Mouse (Mus musculus) kidney, embryonic 15.5 days (tissue): ENCODE measurements around the gene Trpm3. TPM values are rescaled to one million over a fixed set of nuclear protein-coding genes. Genes with fewer than 3 reads are reported as not detected.

ENCODE experiments used
- ATAC-seq: fragments of 200-750 bp; cut with Nextera tagmentation; replicated peaks from 2 replicates; pipeline ENCODE4 v1.8.0; 2017; ENCODE audit warnings: moderate TSS enrichment; ENCODE audit not compliant: low FRiP score
- H3K27ac ChIP-seq: fragments of 300-500 bp; sonication (generic); 2 replicates; pipeline ENCODE4 v1.5.1; 2015; ENCODE audit warnings: mild to moderate bottlenecking, inconsistent platforms
- H3K27me3 ChIP-seq: fragments of 300-500 bp; sonication (generic); 2 replicates; pipeline ENCODE4 v1.6.1; 2015; ENCODE audit warnings: inconsistent platforms
- H3K36me3 ChIP-seq: fragments of 300-500 bp; sonication (generic); 2 replicates; pipeline ENCODE4 v1.6.1; 2015; ENCODE audit warnings: inconsistent platforms
- H3K4me1 ChIP-seq: fragments of 300-500 bp; sonication (generic); 2 replicates; pipeline ENCODE4 v1.6.1; 2015; ENCODE audit warnings: inconsistent platforms
- H3K4me2 ChIP-seq: fragments of 300-500 bp; sonication (generic); 2 replicates; pipeline ENCODE4 v1.6.1; 2015; ENCODE audit warnings: moderate library complexity, mild to moderate bottlenecking, inconsistent platforms
- H3K4me3 ChIP-seq: fragments of 300-500 bp; sonication (generic); replicated peaks from 2 replicates; pipeline ENCODE4 v1.5.1; 2015; ENCODE audit warnings: mild to moderate bottlenecking, inconsistent platforms
- H3K9ac ChIP-seq: fragments of 300-500 bp; sonication (generic); 2 replicates; pipeline ENCODE4 v1.6.1; 2015; ENCODE audit warnings: mild to moderate bottlenecking, inconsistent platforms
- H3K9me3 ChIP-seq: fragments of 300-500 bp; sonication (generic); replicated peaks from 2 replicates; pipeline ENCODE4 v1.6.1; 2016; ENCODE audit warnings: inconsistent platforms
- WGBS: fragments of 180-500 bp; shearing (Covaris S2); methylation state at CpG from one replicate; pipeline ENCODE4 v1.1.7; 2015; ENCODE audit warnings: mixed read lengths; 5-methylcytosine and 5-hydroxymethylcytosine counted together
- polyA plus RNA-seq: library from polyadenylated mRNA; unstranded; fragments of >200 nt; fragmentation: Nextera tagmentation; extraction: Ambion mirVana; gene quantifications from 2 replicates; pipeline ENCODE4 v1.2.1, GENCODE M21; 2015

The Trpm3 gene
- polyA plus RNA-seq, 1 experiment from 2014 or later: 3.5 TPM

DNA sequence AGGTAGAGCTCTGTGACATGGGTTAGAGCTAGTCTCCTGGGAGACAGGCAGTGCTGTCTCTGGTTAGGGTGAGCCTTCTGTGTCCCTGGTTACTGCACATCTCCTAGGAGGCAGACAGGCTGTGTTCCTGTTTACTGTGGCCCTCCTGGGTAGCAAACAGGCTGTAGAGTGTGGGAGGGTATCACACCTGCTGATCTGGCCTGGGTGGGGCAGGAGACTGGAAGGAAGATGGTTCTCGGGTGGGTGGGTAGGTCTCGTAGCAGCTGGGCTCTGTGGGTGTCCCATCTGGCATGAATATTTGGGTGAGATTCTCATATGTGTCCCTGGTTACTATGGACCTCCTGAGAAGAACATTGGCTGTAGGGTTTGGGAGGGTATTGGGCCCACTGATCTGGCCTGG, 658.1 kb downstream of the Trpm3 start:
- 98% methylated on average over 2 of the region's 2 CpGs for WGBS
- Histone ChIP-seq H3K27me3 (no peaks in the 10 kb centered on the region), H3K9ac (no peak overlapping the region), H3K9me3 (no peaks in the 10 kb centered on the region), H3K4me3 (no peak overlapping the region), H3K4me1 (no peaks in the 10 kb centered on the region), H3K4me2 (no peak overlapping the region), H3K27ac (no peak overlapping the region), H3K36me3 (no peaks in the 10 kb centered on the region)
- no peak for ATAC-seq

DNA sequence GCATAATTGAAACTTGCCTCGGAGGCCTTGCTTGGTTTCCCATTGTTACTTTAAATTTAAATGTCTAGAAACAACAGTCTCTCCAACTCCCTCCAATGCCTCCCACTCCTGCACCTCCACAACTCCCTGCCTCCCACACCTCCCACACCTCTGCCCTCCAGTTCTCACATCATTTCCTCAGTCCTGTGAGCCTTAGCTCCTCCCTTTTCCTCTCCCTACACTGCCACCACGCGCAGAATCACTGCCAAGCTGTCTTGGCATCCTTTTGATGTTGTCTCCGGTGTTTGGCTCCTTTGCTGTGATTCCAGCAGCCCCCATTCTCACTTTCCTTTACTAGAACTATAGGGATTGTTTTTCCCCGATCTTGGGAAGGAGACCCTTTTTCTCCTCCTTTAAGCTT, 661.6 kb downstream of the Trpm3 start:
- Histone ChIP-seq H3K4me2 (no peak overlapping the region), H3K27me3 (no peaks in the 10 kb centered on the region), H3K36me3 (no peaks in the 10 kb centered on the region), H3K4me1 (no peaks in the 10 kb centered on the region), H3K9ac (no peak overlapping the region), H3K27ac (no peak overlapping the region), H3K4me3 (no peak overlapping the region), H3K9me3 (no peaks in the 10 kb centered on the region)
- 7% methylated on average over 5 of the region's 5 CpGs for WGBS
- peak; percentile 95 for ATAC-seq

DNA sequence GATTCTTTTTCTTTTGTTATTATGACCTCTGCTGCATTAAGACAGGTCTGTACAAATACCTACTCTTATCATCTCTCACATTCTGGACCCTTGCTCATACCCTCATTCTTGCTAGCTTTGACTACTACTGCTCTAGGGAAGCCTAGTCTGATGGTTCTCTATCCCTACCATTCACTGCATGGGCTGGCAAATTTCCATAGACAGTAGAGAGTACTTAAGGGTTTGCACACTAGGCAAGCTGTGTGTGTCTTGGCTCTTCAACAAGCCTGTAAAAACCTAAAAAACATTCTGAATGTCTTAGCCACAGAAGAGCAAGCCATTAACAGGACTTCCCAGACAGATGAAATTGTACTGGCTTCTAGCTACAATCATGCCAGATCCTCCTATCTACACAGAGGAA, 664.5 kb downstream of the Trpm3 start:
- Histone ChIP-seq H3K9me3 (no peaks in the 10 kb centered on the region), H3K4me3 (no peak overlapping the region), H3K36me3 (no peaks in the 10 kb centered on the region), H3K27ac (no peak overlapping the region), H3K4me2 (no peak overlapping the region), H3K4me1 (no peaks in the 10 kb centered on the region), H3K27me3 (no peaks in the 10 kb centered on the region), H3K9ac (no peak overlapping the region)
- ATAC-seq: no peak

DNA sequence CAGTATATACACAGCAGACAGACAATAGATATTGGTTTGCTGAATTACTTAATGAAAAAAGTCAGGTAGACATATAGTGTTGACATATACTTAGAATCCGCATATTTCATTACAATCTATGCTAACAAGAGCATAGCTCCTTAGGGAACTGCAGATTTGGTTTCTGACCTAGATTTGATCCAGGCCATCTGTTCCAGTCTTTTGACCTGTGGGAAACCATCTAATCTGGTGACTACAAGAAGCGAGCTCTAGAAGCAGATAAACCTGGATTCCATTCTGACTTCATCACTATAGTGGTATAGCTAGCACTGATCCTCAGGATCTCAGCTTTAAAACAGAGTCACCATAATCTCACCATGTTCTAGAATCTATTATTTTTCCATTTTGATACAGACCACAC, 665.5 kb downstream of the Trpm3 start:
- ATAC-seq: no peak
- H3K36me3 ChIP-seq: no peaks in the 10 kb centered on the region
- no peak overlapping the region for H3K27ac ChIP-seq
- no peaks in the 10 kb centered on the region for H3K9me3 ChIP-seq
- no peak overlapping the region for H3K4me3 ChIP-seq
- H3K27me3 ChIP-seq: no peaks in the 10 kb centered on the region
- 75% methylated on average over 2 of the region's 2 CpGs for WGBS
- no peak overlapping the region for H3K9ac ChIP-seq
- H3K4me2 ChIP-seq: no peak overlapping the region
- no peaks in the 10 kb centered on the region for H3K4me1 ChIP-seq

DNA sequence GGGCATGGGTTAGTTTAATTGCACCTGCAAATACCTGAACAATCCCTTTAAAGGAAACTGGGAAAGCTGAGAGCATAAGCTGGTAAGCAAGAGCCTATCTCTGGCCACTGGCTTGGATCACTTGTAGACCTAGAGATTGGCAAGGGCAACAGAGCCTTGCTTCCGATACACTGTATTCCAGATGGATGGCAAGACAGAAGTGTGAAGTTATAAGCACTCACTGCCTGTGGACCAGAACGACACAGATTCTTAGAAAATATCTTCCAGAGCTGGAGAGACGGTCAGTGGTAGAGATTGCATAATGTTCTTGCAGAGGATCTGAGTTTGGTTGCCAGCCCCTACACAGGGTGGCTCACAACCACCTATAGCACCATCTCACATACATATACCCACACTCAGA, 671.4 kb downstream of the Trpm3 start:
- H3K9ac ChIP-seq: no peak overlapping the region
- H3K27ac ChIP-seq: no peak overlapping the region
- WGBS: 90% methylated on average over 3 of the region's 3 CpGs
- no peaks in the 10 kb centered on the region for H3K36me3 ChIP-seq
- H3K4me1 ChIP-seq: no peaks in the 10 kb centered on the region
- H3K27me3 ChIP-seq: no peaks in the 10 kb centered on the region
- no peak overlapping the region for H3K4me2 ChIP-seq
- no peaks in the 10 kb centered on the region; the same call in 1 of the 2 replicates for H3K9me3 ChIP-seq
- no peak overlapping the region for H3K4me3 ChIP-seq
- no peak for ATAC-seq

DNA sequence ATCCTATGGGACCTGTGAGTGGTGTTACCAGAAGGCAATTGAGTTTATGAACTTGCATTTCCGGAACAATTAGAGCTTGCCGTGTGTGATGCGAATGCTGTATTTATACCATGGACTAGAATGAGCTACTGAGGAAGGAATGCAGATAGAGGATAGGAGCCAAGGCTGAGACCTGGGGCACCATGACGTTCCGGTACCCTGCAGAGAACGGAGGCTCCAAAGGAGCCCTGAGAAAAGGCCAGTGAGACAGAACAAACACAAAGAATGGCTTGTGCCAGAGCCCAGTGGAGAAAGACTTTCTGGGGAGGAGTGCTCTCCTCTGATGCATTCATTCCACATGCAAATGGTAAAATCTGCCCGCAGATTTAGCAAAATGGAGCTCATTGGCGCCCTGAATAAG, 682.9 kb downstream of the Trpm3 start:
- no peak for ATAC-seq
- 87% methylated on average over 8 of the region's 8 CpGs for WGBS
- Histone ChIP-seq H3K36me3 (no peaks in the 10 kb centered on the region), H3K4me3 (no peak overlapping the region), H3K4me2 (no peak overlapping the region), H3K27ac (no peak overlapping the region), H3K27me3 (no peaks in the 10 kb centered on the region), H3K9me3 (no peaks in the 10 kb centered on the region), H3K9ac (no peak overlapping the region), H3K4me1 (no peaks in the 10 kb centered on the region)

GRCm38 (mm10) chr19:22823491-22823981, 684.7 kb downstream of the Trpm3 start:
- H3K27me3 ChIP-seq: no peaks in the 10 kb centered on the region
- H3K9me3 ChIP-seq: no peaks in the 10 kb centered on the region
- H3K9ac ChIP-seq: no peak overlapping the region
- WGBS: 72% methylated on average over 9 of the region's 9 CpGs
- H3K36me3 ChIP-seq: no peaks in the 10 kb centered on the region
- no peaks in the 10 kb centered on the region for H3K4me1 ChIP-seq
- ATAC-seq: no peak
- H3K27ac ChIP-seq: no peak overlapping the region
- no peak overlapping the region for H3K4me2 ChIP-seq
- no peak overlapping the region for H3K4me3 ChIP-seq

- 29% methylated on average over 1 of the region's 1 CpGs for WGBS
- no peaks in the 10 kb centered on the region for H3K9me3 ChIP-seq
- H3K4me2 ChIP-seq: no peak overlapping the region
- H3K4me1 ChIP-seq: no peaks in the 10 kb centered on the region
- H3K9ac ChIP-seq: no peak overlapping the region
- no peaks in the 10 kb centered on the region for H3K36me3 ChIP-seq
- no peak; the same call in 1 of the 2 replicates for ATAC-seq
- no peaks in the 10 kb centered on the region for H3K27me3 ChIP-seq
- no peak overlapping the region for H3K27ac ChIP-seq
- no peak overlapping the region for H3K4me3 ChIP-seq
Measured at GRCm38 (mm10) chr19:22825812-22826211, 687.0 kb downstream of the Trpm3 start.

- no peaks in the 10 kb centered on the region for H3K36me3 ChIP-seq
- ATAC-seq: no peak
- no peak overlapping the region for H3K4me3 ChIP-seq
- H3K4me2 ChIP-seq: no peak overlapping the region
- no peaks in the 10 kb centered on the region for H3K27me3 ChIP-seq
- H3K4me1 ChIP-seq: no peaks in the 10 kb centered on the region
- WGBS: 84% methylated on average over 2 of the region's 2 CpGs
- no peak overlapping the region for H3K9ac ChIP-seq
- no peaks in the 10 kb centered on the region for H3K9me3 ChIP-seq
- H3K27ac ChIP-seq: no peak overlapping the region
Measured at GRCm38 (mm10) chr19:22828198-22828742, 689.4 kb downstream of the Trpm3 start.

DNA sequence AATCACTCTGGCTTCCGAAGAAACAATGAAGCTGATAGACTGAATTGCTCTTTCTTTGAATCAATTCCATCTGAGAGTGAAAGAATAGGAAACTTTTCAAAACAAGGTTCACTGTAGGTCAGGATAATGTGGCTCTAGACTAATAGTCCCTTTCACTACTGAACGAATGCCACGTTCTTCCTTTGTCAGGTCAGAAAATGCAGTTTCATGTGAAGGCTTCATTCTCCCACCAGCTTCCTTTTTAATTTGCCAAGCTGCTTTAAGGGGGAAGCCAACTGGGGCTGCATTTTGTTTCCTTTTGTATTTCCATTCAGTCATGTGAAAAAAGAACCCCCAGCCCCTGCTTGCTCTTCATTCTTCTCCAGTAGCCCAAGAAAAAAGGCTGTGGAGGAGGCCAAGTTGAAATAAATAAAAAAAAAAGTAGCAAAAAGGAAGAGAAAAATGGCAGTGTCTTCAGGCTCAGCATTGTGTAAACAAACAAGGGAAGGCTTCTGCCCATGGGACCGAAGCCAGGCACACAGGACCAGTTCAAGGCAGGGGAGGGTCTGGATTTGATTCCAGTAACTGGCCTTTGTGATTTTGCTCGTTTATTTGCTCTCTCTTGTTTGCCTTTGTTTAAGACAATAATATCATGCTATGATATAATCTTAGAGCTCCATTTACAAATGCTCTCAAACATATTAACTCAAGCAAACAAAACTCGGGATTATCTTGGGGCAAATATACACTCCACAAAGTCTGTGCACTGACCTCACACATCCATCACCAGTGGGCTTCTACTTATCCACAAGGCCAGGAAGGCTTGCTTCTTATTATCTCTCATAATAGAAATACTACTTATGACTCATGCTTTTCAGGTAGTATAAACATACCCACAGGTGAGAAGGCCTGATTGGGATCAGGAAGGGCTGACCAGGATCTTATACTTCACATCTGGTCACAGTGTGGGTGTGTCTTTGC, 702.5 kb downstream of the Trpm3 start:
- Histone ChIP-seq H3K27me3 (no peaks in the 10 kb centered on the region), H3K36me3 (no peaks in the 10 kb centered on the region), H3K4me2 (no peak overlapping the region), H3K4me1 (no peaks in the 10 kb centered on the region), H3K9me3 (no peaks in the 10 kb centered on the region), H3K9ac (no peak overlapping the region), H3K4me3 (no peak overlapping the region), H3K27ac (no peak overlapping the region)
- 72% methylated on average over 6 of the region's 6 CpGs for WGBS
- ATAC-seq: no peak

GRCm38 (mm10) chr19:22842697-22843096, 703.9 kb downstream of the Trpm3 start:
- Histone ChIP-seq H3K9me3 (no peaks in the 10 kb centered on the region), H3K4me3 (no peak overlapping the region), H3K36me3 (no peaks in the 10 kb centered on the region), H3K4me1 (no peaks in the 10 kb centered on the region), H3K27ac (no peak overlapping the region), H3K27me3 (no peaks in the 10 kb centered on the region), H3K9ac (no peak overlapping the region), H3K4me2 (no peak overlapping the region)
- ATAC-seq: no peak
- WGBS: 77% methylated on average over 2 of the region's 2 CpGs

- WGBS: 73% methylated on average over 12 of the region's 12 CpGs
- H3K4me2 ChIP-seq: no peak overlapping the region
- no peaks in the 10 kb centered on the region for H3K27me3 ChIP-seq
Measured at GRCm38 (mm10) chr19:22847696-22848095, 708.9 kb downstream of the Trpm3 start.

More at GRCm38 (mm10) chr19:22847696-22848095, 708.9 kb downstream of the Trpm3 start:
- Histone ChIP-seq H3K4me3 (no peak overlapping the region), H3K4me1 (0 out of 2 replicates have a peak, but pooled peaks cover 3% of the 10 kb centered on the region), H3K9me3 (no peaks in the 10 kb centered on the region), H3K27ac (no peak overlapping the region), H3K36me3 (no peaks in the 10 kb centered on the region), H3K9ac (no peak overlapping the region)
- ATAC-seq: no peak
